Mouse (Mus musculus) MEL (cell line): ENCODE measurements around the gene Mrpl24. TPM values are rescaled to one million over a fixed set of nuclear protein-coding genes. Genes with fewer than 3 reads are reported as not detected.

Experiments used
- DNase-seq: peaks from one replicate; pipeline ENCODE4 v3.0.0; 2011; ENCODE audit warnings: low read depth, low spot score
- H3K27ac ChIP-seq: 2 replicates; pipeline ENCODE4 v1.5.1; 2012; ENCODE audit warnings: low read depth, mild to moderate bottlenecking, control low read depth, low read length, moderate library complexity; ENCODE audit not compliant: control insufficient read depth
- H3K27me3 ChIP-seq, 2 experiments: fragments of 150-350 bp in 1 of 2; sonication (generic) in 1 of 2; 2 replicates each; pipeline ENCODE4 v1.6.1; 2012; ENCODE audit warnings: low read length in 2 of 2, mild to moderate bottlenecking in 2 of 2, improper control_type of control experiment in 1 of 2, moderate library complexity in 1 of 2; ENCODE audit not compliant: insufficient read depth in 2 of 2, control insufficient read depth in 1 of 2
- H3K36me3 ChIP-seq, 2 experiments: 2 replicates each; pipeline ENCODE4 v1.6.1; 2012 to 2014; ENCODE audit warnings: low read length in 2 of 2, improper control_type of control experiment in 1 of 2, inconsistent platforms in 1 of 2, mild to moderate bottlenecking in 1 of 2; ENCODE audit not compliant: insufficient read depth in 2 of 2, control insufficient read depth in 1 of 2
- H3K4me1 ChIP-seq, 2 experiments: fragments of 150-350 bp in 1 of 2; sonication (generic) in 1 of 2; 2 replicates each; pipeline ENCODE4 v1.6.1; 2012; ENCODE audit warnings: low read length in 2 of 2, improper control_type of control experiment in 1 of 2, mild to moderate bottlenecking in 1 of 2; ENCODE audit not compliant: insufficient read depth in 2 of 2, control insufficient read depth in 1 of 2
- H3K4me3 ChIP-seq, 2 experiments: fragments of 150-350 bp in 1 of 2; sonication (generic) in 1 of 2; 2 replicates each; pipeline ENCODE4 v1.5.1; 2012; ENCODE audit warnings: low read depth in 2 of 2, low read length in 2 of 2, mild to moderate bottlenecking in 2 of 2, moderate library complexity in 2 of 2, control low read depth in 1 of 2, improper control_type of control experiment in 1 of 2; ENCODE audit not compliant: control insufficient read depth in 1 of 2, insufficient read depth in 1 of 2
- H3K79me2 ChIP-seq: 2 replicates; pipeline ENCODE4 v1.6.1; 2012; ENCODE audit warnings: mild to moderate bottlenecking, low read length, moderate library complexity; ENCODE audit not compliant: control insufficient read depth, poor library complexity, insufficient read depth
- H3K9ac ChIP-seq: 2 replicates; pipeline ENCODE4 v1.6.1; 2012; ENCODE audit warnings: low read depth, mild to moderate bottlenecking, control low read depth, low read length, moderate library complexity; ENCODE audit not compliant: control insufficient read depth, poor library complexity, severe bottlenecking
- H3K9me3 ChIP-seq: fragments of 150-350 bp; sonication (generic); replicated peaks from 2 replicates; pipeline ENCODE4 v1.6.1; 2012; ENCODE audit warnings: mild to moderate bottlenecking, low read length, improper control_type of control experiment, moderate library complexity; ENCODE audit not compliant: insufficient read depth
- CTCF ChIP-seq, 3 experiments: IDR thresholded peaks in 2 of 3; conservative IDR thresholded peaks in 1 of 3; 2 replicates each; pipeline ENCODE4 v1.5.1; 2011 to 2012; ENCODE audit warnings: low read length in 3 of 3, low read depth in 2 of 3, mild to moderate bottlenecking in 2 of 3, improper control_type of control experiment in 1 of 3, inconsistent platforms in 1 of 3, mixed read lengths in 1 of 3, moderate library complexity in 1 of 3; ENCODE audit not compliant: control insufficient read depth in 1 of 3, insufficient read depth in 1 of 3, poor library complexity in 1 of 3, severe bottlenecking in 1 of 3
- EP300 ChIP-seq, 2 experiments: IDR thresholded peaks; 2 replicates each; pipeline ENCODE4 v1.6.1; 2011; ENCODE audit warnings: improper control_type of control experiment in 2 of 2, low read length in 2 of 2, low read depth in 1 of 2, mild to moderate bottlenecking in 1 of 2
- GABPA ChIP-seq: IDR thresholded peaks from 2 replicates; pipeline ENCODE4 v1.6.1; 2012; ENCODE audit warnings: low read depth, mild to moderate bottlenecking, inconsistent platforms, low read length, improper control_type of control experiment, moderate library complexity
- GATA1 ChIP-seq: IDR thresholded peaks from 2 replicates; pipeline ENCODE4 v1.6.1; 2011; ENCODE audit warnings: low read depth, low read length, improper control_type of control experiment
- JUND ChIP-seq: IDR thresholded peaks from 2 replicates; pipeline ENCODE4 v1.6.1; 2011; ENCODE audit warnings: low read depth, mild to moderate bottlenecking, improper control_type of control experiment, low read length
- KAT2A ChIP-seq: conservative IDR thresholded peaks from 2 replicates; pipeline ENCODE4 v1.6.1; 2012; ENCODE audit warnings: low read depth, low read length, improper control_type of control experiment, inconsistent platforms
- MAX ChIP-seq: IDR thresholded peaks from 2 replicates; pipeline ENCODE4 v1.6.1; 2011; ENCODE audit warnings: low read length, improper control_type of control experiment
- MAZ ChIP-seq: IDR thresholded peaks from 2 replicates; pipeline ENCODE4 v1.6.1; 2012; ENCODE audit warnings: low read depth, mild to moderate bottlenecking, inconsistent platforms, low read length, improper control_type of control experiment
- MYC ChIP-seq: IDR thresholded peaks from 2 replicates; pipeline ENCODE4 v1.6.1; 2011; ENCODE audit warnings: low read depth, mild to moderate bottlenecking, low read length, improper control_type of control experiment, moderate library complexity
- NELFE ChIP-seq: IDR thresholded peaks from 2 replicates; pipeline ENCODE4 v1.6.1; 2011; ENCODE audit warnings: low read depth, low read length, improper control_type of control experiment
- NRF1 ChIP-seq: IDR thresholded peaks from 2 replicates; pipeline ENCODE4 v1.6.1; 2014; ENCODE audit warnings: low read depth, mild to moderate bottlenecking, inconsistent platforms, low read length, improper control_type of control experiment, moderate library complexity; ENCODE audit not compliant: poor library complexity, insufficient read depth, severe bottlenecking
- POLR2A ChIP-seq, 2 experiments: IDR thresholded peaks; 2 replicates each; pipeline ENCODE4 v1.6.1; 2011 to 2012; ENCODE audit warnings: low read length in 2 of 2, mild to moderate bottlenecking in 2 of 2, control low read depth in 1 of 2, improper control_type of control experiment in 1 of 2, low read depth in 1 of 2, moderate library complexity in 1 of 2; ENCODE audit not compliant: control insufficient read depth in 1 of 2, insufficient read depth in 1 of 2, poor library complexity in 1 of 2
- POLR2AphosphoS5 ChIP-seq: IDR thresholded peaks from 2 replicates; pipeline ENCODE4 v1.6.1; 2012; ENCODE audit warnings: low read depth, borderline replicate concordance, mild to moderate bottlenecking, inconsistent platforms, low read length, moderate library complexity, mixed read lengths
- RAD21 ChIP-seq: IDR thresholded peaks from 2 replicates; pipeline ENCODE4 v1.6.1; 2011; ENCODE audit warnings: mild to moderate bottlenecking, low read depth, low read length, improper control_type of control experiment
- RCOR1 ChIP-seq: IDR thresholded peaks from 2 replicates; pipeline ENCODE4 v1.6.1; 2012; ENCODE audit warnings: low read depth, mild to moderate bottlenecking, inconsistent platforms, low read length, improper control_type of control experiment
- SMC3 ChIP-seq: IDR thresholded peaks from 2 replicates; pipeline ENCODE4 v1.6.1; 2011; ENCODE audit warnings: low read depth, low read length, improper control_type of control experiment
- TBP ChIP-seq: IDR thresholded peaks from 2 replicates; pipeline ENCODE4 v1.8.0; 2011; ENCODE audit warnings: low read depth, low read length, improper control_type of control experiment
- TCF12 ChIP-seq: IDR thresholded peaks from 2 replicates; pipeline ENCODE4 v1.6.1; 2014; ENCODE audit warnings: low read depth, mild to moderate bottlenecking, inconsistent platforms, low read length, improper control_type of control experiment, moderate library complexity
- UBTF ChIP-seq: IDR thresholded peaks from 2 replicates; pipeline ENCODE4 v1.6.1; 2012; ENCODE audit warnings: low read depth, mild to moderate bottlenecking, inconsistent platforms, low read length, improper control_type of control experiment, moderate library complexity, borderline replicate concordance; ENCODE audit not compliant: insufficient read depth
- USF1 ChIP-seq: IDR thresholded peaks from 2 replicates; pipeline ENCODE4 v1.6.1; 2014; ENCODE audit warnings: low read depth, mild to moderate bottlenecking, inconsistent platforms, low read length, improper control_type of control experiment, moderate library complexity
- USF2 ChIP-seq, 2 experiments: IDR thresholded peaks; 2 replicates each; pipeline ENCODE4 v1.6.1; 2011 to 2012; ENCODE audit warnings: improper control_type of control experiment in 2 of 2, low read length in 2 of 2, borderline replicate concordance in 1 of 2, inconsistent platforms in 1 of 2, low read depth in 1 of 2, mild to moderate bottlenecking in 1 of 2; ENCODE audit not compliant: insufficient read depth in 1 of 2
- ZC3H11A ChIP-seq: IDR thresholded peaks from 2 replicates; pipeline ENCODE4 v1.6.1; 2012; ENCODE audit warnings: low read depth, mild to moderate bottlenecking, inconsistent platforms, low read length, improper control_type of control experiment
- ZMIZ1 ChIP-seq: IDR thresholded peaks from 2 replicates; pipeline ENCODE4 v1.6.1; 2012; ENCODE audit warnings: low read depth, mild to moderate bottlenecking, inconsistent platforms, low read length, improper control_type of control experiment, moderate library complexity
- polyA plus RNA-seq, 2 experiments: library from polyadenylated mRNA; stranded (reverse) in 1 of 2; unstranded in 1 of 2; fragments of >175 nt in 1 of 2; fragments of >200 nt in 1 of 2; gene quantifications; 2 replicates each; pipeline versions ENCODE4 v1.2.1 to v1.2.4; 2012; ENCODE audit warnings: low replicate concordance in 2 of 2, low read depth in 1 of 2; ENCODE audit not compliant: insufficient read length in 2 of 2, insufficient read depth in 1 of 2, missing spikeins in 1 of 2
- total RNA-seq: library from RNA; depleted of rRNA; stranded (reverse); fragments of 300-350 nt; gene quantifications from 2 replicates; pipeline ENCODE4 v1.2.3, GENCODE M21; 2012

The Mrpl24 gene
- total and polyA plus RNA-seq, 3 experiments = 59.5 to 77.3 TPM; not detected in 1

DNA sequence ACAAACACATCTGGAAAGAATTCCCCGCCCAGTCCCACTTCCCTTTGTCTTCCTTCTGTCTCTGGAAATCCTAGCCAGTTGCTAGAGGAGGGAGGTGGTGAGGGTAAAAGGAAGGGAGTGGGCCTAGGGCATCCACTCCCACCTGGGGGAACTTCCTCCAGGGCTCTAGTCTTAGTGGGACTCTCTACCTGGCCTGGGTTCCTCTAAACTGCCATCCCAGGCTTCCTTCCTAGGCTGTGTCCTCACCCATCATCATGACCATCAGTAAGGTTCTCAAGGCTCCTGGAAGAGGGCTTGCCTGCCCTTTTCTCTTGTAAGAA, 27.2 kb downstream of the Mrpl24 start:
- Histone ChIP-seq H3K9ac (no peak overlapping the region), H3K9me3 (no peaks in the 10 kb centered on the region), H3K4me1 (no peaks in the 10 kb centered on the region), H3K79me2 (no peaks in the 10 kb centered on the region), H3K4me3 (no peak overlapping the region), H3K27ac (no peak overlapping the region), H3K27me3 (no peaks in the 10 kb centered on the region), H3K36me3 (peaks cover 0 to 9% of the 10 kb centered on the region in 2 experiments; a peak in 2 of 4 replicates)
- no peak for DNase-seq
- TF ChIP-seq MYC = no peak
- TF ChIP-seq USF1 = no peak
- TF ChIP-seq CTCF (IDR thresholded peaks at IDR 0.05 in 2 of 3, conservative IDR thresholded peaks at IDR 0.05 in 1 of 3; ENCODE audit: control insufficient read depth in 1 of 3, insufficient read depth in 1 of 3, low read depth in 2 of 3, low read length in 3 of 3, poor library complexity in 1 of 3, severe bottlenecking in 1 of 3) = no peak
- TF ChIP-seq USF2 (IDR thresholded peaks at IDR 0.05; ENCODE audit: borderline replicate concordance in 1 of 2, insufficient read depth in 1 of 2, low read depth in 1 of 2, low read length in 2 of 2) = no peak
- TF ChIP-seq SMC3 = no peak
- TF ChIP-seq ZC3H11A = no peak
- TF ChIP-seq MAX = no peak
- no peak for TF ChIP-seq RCOR1
- TF ChIP-seq ZMIZ1 = no peak

DNA sequence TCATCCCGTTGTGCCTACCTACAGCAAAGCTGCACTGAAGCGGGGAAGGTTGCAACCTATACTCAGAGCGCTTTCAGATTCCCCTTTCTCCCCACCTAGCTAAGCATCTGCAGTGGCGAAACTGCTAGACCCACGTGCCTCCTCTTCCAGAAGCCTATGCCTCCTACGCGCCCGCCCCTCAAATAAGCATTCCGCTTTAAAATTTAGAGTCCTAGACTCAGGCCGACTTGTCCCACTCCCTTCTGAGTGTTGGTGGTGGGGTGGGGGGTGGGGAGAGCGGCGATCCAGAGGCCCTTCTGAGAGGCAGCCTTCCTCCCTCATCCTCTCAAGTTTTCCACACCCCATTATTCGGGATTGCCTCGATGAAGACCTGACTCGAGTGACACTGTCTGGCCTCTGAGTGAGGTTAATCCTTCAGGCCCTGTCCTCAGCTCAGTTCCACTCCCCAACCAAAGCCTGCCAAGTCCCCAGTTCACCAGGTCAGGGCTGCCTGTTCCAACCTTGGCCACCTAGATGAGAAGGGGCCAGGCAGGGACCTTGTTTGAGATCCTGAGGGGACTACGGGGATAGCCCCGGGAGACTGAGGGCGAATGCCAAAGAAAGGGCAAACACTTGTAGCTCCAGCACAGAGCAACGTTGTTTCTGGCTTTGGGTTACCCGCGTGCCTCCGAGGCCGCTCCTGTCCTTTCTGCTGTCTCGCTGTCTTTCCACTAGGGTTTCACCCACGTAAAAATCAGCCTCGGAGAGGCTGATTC, 27.9 kb downstream of the Mrpl24 start:
- H3K27me3 ChIP-seq = no peaks in the 10 kb centered on the region
- H3K9ac ChIP-seq = no peak overlapping the region
- H3K9me3 ChIP-seq = no peaks in the 10 kb centered on the region
- no peaks in the 10 kb centered on the region for H3K79me2 ChIP-seq
- H3K27ac ChIP-seq = no peak overlapping the region
- TF ChIP-seq POLR2AphosphoS5 = no peak
- TF ChIP-seq MAX = no peak
- TF ChIP-seq USF2 (IDR thresholded peaks at IDR 0.05; ENCODE audit: borderline replicate concordance in 1 of 2, insufficient read depth in 1 of 2, low read depth in 1 of 2, low read length in 2 of 2) = no peak
- TF ChIP-seq EP300 (IDR thresholded peaks at IDR 0.05; ENCODE audit: low read depth in 1 of 2, low read length in 2 of 2) = no peak
- TF ChIP-seq RAD21 = no peak
- TF ChIP-seq NELFE = no peak
- TF ChIP-seq NRF1 = no peak
- TF ChIP-seq GATA1 = no peak
- no peak for TF ChIP-seq MAZ
- no peak for TF ChIP-seq RCOR1
- no peak for TF ChIP-seq KAT2A
- no peak for TF ChIP-seq JUND
- TF ChIP-seq GABPA = no peak
- no peak for TF ChIP-seq UBTF
- TF ChIP-seq TCF12 = no peak
- no peak for TF ChIP-seq MYC
- no peak for TF ChIP-seq POLR2A (IDR thresholded peaks at IDR 0.05; ENCODE audit: control insufficient read depth in 1 of 2, insufficient read depth in 1 of 2, low read depth in 1 of 2, low read length in 2 of 2, poor library complexity in 1 of 2)
- no peak for TF ChIP-seq TBP
- TF ChIP-seq, all 39 proteins: peak for 0
- Histone ChIP-seq H3K4me1 (no peaks in the 10 kb centered on the region), H3K4me3 (no peak overlapping the region), H3K36me3 (peaks cover 0 to 3% of the 10 kb centered on the region in 2 experiments; a peak in 2 of 4 replicates)
- no peak for DNase-seq
